Mouse (Mus musculus): ENCODE results near the gene Scarf2.

The Scarf2 gene

DNA sequence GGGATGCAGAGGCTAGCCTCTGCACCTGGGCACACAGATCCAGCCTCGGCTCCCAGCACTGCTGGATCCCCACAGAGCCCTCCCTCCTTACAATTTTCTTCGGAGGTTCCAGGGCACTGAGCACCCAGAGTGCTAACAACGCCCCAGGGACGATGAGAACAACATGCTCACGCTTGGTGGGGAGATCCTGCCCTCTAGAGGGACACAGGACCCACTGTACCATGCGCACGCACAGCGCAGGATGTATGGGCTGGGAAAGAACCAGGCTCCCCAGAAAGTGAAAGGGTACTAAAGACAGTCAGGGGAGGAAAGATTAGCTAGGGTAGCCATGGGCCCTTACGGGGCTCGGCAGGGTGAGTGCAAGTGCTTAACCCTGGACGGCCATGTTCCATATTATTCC is 34.7 kb downstream of the Scarf2 start:
- no peak for DNase-seq (ENCODE audit: low spot score)

DNA sequence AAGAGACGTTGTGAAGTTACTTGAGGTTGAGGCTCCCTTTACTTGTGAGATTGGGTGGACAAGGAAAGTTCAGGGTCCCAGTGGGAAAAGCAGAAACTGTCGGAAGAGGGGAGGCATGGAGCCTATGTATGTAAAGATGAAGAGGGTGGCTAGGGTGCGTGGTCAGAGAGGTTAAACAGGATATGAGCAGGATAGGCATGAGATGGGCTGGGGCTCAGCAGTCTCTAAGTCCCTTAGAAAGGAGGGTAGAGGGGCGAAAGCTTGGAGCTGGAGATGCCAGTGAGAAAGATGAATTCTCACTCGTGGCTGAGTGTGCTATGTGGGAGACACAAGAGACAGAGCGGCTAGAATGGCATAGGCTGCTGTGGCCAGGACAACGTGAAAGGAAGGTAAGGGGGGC is 35.7 kb downstream of the Scarf2 start, which contains the start of gene B830017H08Rik:
Gene B830017H08Rik, plus strand, starts transcription at position 301 of the 400 bp plus-strand sequence.
- DNase-seq (ENCODE audit: low spot score): no peak

DNA sequence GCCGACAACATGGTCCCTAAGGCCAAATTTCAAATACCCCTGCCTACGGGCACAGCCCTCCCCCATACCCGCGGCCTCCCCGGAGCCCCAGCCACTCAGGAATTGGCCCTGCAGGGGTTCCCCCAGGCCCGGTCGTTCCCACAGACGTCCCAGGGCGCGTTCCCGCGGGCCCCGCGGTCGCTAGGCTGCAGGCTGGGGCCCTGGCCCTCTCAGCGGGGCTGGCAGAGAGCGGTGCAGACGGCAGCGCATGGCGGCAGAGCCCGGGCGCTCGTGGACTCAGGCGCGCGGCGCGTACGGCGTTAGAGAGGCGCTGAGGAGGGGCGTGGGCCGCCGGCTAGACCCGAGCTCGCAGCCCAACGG is 36.2 kb downstream of the Scarf2 start:
- no peak for DNase-seq (ENCODE audit: low spot score)

DNA sequence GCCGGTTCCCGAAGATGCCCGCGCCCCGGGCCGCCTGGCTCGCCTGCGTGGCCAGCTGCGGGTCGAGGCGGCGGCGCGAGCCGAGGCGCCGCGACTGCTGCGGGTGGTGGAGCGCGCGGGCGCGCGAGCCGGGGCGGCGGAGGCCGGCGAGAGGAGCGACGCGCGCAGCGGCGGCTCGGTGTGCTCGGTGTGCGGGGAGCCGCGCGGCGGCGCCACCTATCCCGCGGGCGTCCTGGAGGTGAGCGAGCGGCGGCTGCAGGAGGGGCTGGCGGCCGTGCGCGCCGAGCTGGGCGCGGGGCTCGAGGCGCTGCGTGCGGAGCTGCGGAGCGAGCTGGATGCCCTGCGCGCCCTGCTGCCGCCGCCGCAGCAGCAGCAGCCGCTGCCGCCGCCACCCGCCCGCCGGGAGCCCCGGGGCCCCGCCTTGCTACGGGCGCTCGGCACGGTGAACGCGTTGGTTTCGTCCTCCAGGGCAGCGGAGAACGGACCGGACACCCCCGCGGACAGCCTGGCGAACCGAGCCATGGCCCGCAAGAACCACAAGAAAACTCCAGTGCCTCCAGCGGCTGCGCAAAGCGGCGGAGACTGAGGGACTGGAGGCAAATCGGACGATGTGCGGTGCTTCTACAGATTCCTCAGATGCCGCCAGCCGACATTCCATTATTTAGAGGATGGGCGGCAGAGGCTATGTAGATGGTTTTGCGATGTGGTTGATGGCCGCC is 36.8 kb downstream of the Scarf2 start:
- DNase-seq (ENCODE audit: low spot score): no peak

DNA sequence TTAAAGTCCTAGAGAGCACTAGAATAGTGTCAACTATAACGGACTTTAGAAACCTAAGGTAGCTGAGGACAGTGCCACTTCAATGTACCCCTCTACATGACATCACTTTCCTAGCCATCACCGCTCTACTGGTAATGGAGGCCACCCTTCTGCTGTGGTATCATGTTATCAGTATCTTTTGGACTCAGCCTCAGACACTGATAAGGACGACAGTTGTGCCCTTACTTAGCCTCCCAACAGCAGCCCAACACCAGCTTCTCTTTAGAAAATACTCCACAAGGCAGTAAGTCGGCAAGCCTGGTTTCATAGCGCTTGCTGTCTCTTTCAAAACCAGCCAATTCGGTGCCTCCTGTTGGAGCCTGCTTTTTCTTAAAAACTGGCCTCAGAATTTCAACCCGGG is 37.5 kb downstream of the Scarf2 start:
- DNase-seq (ENCODE audit: low spot score): no peak

DNA sequence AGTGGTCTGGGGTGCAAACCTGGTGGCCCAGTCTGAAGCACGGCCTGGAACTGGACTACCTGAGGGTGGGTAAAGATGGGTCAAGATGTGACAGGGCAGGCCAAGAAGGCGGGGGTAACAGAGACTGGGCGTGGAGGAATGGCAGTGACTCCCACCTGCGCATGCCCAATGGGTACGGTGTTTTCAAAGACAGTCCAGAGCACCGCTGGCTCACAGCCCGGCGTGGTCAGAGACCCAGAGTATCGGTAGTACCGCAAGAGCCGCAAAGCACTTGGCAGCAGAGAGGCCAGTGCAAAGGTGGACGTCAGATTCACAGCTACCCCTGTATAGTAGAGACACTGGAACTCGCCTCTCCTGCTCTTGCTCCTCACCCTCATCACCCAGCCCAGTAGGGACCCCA is 38.4 kb downstream of the Scarf2 start:
- DNase-seq (ENCODE audit: low spot score): no peak

DNA sequence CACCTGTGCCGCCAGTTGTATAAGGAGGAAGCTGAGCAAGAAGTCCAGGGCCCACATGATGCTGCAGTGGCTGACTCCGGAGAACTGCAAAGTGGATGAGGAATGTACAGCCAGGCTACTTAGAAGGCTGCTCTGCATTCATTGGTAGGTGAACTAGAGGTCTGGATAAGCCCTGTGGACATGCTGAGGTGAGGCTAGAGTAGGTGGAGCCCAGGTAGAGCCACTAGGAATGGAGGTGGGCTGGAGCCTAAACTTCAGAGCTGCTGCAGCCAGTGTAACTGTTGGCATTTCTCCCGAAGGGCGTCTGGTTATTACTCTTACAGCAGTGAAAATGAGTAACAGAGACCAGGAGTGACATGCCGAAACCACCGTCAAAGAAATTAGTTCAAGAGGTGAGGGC is 41.0 kb downstream of the Scarf2 start, which contains the start of gene Car15:
Gene Car15, minus strand, starts transcription at position 314 of the 400 bp plus-strand sequence.
- DNase-seq (ENCODE audit: low spot score): no peak

DNA sequence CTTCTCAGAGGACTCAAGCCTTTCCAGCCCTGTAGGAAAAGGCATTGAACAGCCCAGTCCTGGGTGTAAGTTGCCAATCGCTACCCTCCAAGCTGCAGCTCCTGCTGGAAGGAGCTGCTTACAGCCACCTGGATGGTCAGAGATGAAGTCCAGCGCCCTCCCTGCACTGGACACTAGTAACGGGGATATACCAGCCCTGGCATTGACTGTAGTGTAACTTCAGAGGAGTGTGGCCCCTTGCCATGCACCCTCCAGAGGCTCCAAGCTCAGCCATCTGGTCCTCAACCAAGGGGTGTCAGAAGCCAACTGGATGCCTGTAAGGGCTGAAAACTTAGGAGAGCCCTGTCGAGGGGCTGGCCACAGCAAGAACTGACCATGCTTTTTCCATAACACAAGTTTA is 42.9 kb downstream of the Scarf2 start:
- no peak for DNase-seq (ENCODE audit: low spot score)

DNA sequence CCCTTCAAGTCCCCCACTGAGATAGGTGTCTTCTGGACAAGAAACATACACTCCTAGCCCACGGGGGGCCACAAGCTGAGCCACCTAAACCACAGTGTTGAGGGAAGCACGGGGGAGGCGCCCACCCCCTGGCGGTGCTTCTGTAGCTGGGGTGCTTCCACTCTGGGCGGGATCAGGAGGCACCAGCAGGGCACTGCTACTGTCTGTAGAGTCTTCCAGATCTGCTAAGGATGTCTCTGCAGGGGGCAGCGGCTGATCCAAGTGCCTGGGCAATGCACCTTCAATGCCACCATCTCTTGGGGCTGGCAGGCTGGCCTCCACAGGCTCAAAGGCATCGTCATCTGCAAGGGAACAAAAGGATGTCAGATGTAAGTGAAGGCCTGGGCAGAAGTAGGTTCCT is 45.4 kb downstream of the Scarf2 start:
- no peak for DNase-seq (ENCODE audit: low spot score)

DNA sequence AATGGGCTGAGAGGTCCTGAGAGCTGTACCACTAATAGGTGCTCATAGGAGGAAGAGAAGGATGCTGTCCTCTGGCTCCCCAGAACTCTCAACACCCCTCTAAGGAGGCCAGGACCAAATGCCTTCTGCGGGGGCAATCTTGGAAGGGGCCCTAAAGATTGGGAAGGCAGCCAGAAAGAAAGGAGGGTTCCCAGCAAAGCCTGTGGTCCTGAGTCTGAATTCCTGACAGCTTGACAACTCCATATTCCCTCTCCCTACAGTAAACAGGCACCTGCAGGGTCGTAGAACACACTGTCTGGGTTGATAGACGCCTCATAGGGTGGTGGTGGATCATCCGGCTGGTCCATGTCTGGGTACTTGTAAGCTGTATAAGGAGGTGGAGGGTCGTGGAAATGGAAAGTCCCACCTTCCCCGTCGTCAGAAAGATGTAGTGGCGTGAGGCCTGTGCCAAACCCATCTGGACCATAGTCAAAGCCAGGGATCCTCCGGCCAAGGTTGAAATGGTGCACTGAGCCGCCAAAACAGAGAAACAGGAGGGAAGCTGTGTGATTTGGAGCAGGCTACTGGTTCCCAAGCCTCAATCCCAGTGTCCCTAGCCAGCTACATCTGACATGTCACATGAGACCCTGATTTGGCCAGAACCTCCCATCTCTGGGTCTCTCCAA is 46.8 kb downstream of the Scarf2 start:
- no peak for DNase-seq (ENCODE audit: low spot score)

DNA sequence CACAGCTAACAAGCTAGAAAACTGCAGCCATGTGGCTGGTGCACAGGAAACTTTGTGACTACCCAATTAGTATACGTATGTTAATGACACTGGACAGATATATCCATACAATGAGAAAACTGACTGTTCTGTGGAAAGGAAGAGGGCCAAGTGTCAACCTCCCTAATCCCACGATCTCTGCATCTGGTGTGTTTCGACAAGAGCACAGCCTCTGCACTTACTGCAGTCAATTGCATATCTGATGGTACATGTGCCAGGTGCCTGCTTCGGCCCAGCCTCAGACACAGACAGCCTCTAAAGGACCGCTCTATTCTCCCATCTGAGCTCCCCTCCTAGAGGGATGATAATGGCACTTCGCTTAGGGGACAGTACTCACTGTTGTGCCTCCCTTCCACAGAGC is 51.3 kb downstream of the Scarf2 start:
- DNase-seq (ENCODE audit: low spot score): no peak

DNA sequence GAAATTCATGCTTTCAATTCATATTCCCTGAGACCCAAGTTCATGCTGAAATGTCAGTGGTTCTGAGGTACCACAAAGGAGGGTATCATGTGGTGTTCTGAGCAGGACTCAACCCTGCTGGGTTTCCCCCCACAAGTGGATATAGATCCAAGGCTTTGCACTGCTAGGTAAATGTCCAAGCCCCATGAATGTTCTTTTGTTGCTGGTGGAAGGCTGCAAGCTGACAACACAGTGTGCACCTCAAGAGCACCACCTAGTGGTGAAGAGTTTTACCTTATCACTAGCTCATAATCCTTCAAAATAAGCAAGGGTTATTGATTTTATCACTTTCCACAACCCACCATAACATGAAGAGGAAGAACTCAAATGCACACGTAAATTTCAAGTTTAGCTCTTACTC is 51.8 kb downstream of the Scarf2 start:
- DNase-seq (ENCODE audit: low spot score): peak; percentile 53

DNA sequence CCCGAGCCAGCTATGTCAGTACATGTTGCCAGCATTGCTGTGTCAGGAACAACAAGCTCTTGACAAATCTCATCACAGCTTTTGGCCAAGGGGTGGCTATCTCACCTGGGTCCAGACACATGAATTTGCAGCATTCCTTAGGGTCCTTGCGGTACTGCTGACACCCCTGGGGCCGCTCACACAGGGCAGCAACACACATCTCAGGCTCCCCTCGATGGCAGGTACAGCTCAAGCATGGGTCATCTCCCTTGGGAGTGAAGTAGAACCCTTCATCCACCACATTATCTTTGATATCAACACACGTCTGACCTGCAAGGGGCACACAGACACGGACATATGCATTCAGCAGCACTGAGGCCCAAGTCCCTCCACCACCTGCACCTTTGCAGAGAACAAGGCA is 52.4 kb downstream of the Scarf2 start:
- no peak for DNase-seq (ENCODE audit: low spot score)

DNA sequence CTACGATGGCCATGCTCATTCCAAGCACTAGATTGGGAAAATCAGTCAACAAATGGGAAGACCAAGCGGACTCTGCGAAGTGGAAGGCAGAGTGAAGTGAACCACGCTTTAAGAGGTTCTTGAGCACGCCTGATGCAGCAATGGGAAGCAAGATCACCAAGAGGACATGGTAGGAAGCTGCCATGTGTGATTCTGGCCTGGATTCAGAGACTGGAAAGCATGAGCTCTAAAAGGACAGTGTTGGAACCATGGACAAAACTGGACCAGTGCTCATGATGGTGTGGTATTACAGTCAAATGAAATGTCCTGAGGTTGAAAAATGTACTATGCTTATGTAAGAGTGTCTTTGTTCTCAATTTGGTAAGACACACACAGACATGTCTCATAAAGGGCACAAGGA is 54.2 kb downstream of the Scarf2 start:
- no peak for DNase-seq (ENCODE audit: low spot score)

DNA sequence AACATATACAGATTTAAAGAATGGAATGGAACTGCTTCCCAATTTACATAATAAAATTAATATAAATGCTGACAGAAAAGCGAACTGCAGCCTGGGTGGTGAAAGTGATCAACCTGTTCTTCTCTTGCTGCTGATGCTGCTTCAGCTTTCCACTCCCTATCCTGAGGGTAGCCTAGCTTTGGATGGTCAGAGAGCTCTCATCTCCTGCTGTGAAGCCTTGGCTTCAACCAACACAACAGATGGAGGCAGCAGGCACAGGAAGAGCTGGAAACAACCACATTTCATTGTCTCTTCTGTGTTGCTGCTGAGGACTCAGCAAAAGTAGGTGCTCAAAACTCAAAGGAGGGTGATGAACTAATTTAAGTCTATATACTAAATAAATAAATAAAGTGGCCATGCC is 54.8 kb downstream of the Scarf2 start:
- DNase-seq (ENCODE audit: low spot score): no peak

DNA sequence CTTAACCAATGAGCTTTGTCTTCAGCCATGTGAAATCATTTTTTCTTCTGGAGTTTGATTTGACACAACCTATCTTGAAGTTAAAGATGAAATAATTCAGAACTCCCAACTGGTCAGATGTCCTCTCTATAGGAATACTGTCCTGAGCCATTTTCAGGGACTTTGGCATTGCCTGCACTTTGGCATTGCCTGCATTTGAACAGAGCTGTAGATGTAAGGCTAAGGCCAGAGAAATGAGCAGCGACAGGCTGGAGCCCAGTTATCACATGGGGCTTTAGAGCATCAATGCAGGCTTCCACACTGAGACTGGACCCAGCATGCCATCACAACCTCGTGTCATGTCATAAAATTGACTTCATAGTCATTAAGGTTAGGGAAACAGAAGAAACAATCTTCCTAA is 56.2 kb downstream of the Scarf2 start:
- no peak for DNase-seq (ENCODE audit: low spot score)

DNA sequence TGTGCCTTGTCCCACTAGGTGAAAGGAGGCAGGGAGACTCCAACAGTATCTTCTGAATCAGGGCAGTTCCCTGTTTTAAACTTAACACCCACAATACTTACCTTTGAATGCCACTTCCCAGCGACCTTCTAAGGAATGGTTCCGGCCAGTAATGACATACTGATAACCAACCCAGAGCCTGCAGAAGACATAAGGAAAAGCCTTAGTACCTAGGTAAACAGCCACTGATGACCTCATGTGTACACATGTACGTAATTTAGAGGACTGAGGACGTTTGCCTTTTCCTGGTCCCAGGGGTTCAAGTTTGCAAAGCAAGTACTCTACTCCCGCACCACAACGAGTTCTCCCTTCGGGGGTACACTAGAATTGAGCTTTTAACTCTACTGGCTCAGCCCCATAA is 60.1 kb downstream of the Scarf2 start:
- no peak for DNase-seq (ENCODE audit: low spot score)

Measured in left cerebral cortex, adult 11 months (tissue).